Mouse (Mus musculus): ENCODE measurements at regions not wholly inside any gene's neighbourhood (a gene's known extent, or its start where the extent isn't known, plus 50 kb on each side); places are given as distances from the start of the nearest gene placed in this dataset.
A peak's percentile ranks its signal among the peaks of the same experiment; 100 is the strongest.

DNA sequence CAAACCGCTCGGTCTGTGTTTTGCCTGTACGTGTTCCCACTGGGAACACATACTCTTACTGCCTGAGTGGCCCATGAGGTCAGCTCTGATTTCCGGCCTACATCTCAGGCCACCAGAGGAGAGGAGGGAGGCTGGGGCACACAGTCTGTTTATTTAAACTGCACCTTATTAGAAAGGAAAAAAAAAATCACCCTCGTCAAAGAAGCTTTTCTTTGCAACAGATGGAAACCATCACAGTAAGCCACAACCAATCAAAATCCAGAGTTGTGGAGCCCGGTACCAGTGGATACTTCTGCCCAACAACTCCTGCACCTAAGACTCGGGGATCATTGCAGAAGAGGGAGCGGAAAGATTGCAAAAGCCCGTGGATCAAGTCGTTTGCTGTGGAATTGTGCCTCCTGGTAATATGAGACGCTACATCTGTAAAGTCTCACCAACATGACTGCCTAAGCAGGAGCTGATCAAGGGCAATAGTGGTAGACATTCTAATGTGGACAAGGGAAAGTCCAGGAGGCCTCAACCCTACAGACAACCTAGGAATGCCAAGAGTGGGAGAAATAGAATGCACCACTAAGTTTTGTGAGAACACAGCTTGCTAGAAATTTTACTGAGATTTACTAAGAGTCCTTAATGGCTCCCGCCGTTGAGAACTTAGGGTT is 60.5 kb downstream of the Uqcrfs1 start:
- no peak overlapping the region for H3K4me2 ChIP-seq (ENCODE audit: low read depth, low read length)
- H3K27ac ChIP-seq (ENCODE audit: low read length) = no peak overlapping the region
- H3K4me3 ChIP-seq (ENCODE audit: low read length) = no peak overlapping the region
- no peak overlapping the region for H3K9ac ChIP-seq (ENCODE audit: low read length)
- ATAC-seq (ENCODE audit: low read depth) = no peak
- H3K9me3 ChIP-seq (ENCODE audit: control insufficient read depth, low read length) = no peaks in the 10 kb centered on the region
- WGBS = 39% methylated on average over 13 of the region's 13 CpGs
- H3K36me3 ChIP-seq (ENCODE audit: control insufficient read depth, insufficient read depth, low read length) = no peaks in the 10 kb centered on the region
- H3K4me1 ChIP-seq (replicated peaks; ENCODE audit: control insufficient read depth, insufficient read depth, low read length) = peaks cover 2% of the 10 kb centered on the region; the same call in 1 of the 2 replicates
- no peaks in the 10 kb centered on the region for H3K27me3 ChIP-seq (ENCODE audit: control insufficient read depth, insufficient read depth, low read depth, low read length)

DNA sequence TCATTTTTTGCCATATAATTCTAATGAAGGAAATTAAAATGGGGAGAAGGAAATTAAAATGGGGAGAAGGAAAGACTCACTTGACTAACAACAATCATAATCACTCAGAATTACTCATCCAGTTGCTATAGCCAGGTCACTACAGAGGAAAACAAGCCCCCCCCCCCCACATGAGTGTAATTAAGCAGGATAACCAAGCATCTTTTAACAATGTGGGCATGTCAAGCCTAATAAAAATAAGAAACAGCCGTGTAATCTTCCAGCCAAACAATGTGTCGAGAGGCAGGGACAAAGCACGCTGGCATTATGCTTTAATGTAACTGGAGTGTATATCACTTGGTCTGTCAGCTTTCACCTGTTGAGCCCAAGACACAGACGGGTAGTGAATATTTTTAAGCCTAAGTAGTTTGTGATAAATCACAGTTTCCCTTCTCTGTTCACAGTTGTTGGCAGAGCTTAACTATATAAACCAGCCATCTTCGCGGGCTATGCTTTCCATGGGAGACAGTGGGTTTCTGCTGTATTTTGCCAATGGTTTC is 66.0 kb downstream of the Uqcrfs1 start:
- H3K4me1 ChIP-seq (replicated peaks; ENCODE audit: control insufficient read depth, insufficient read depth, low read length) = no peaks in the 10 kb centered on the region
- ATAC-seq (ENCODE audit: low read depth) = no peak
- H3K4me2 ChIP-seq (ENCODE audit: low read depth, low read length) = no peak overlapping the region

DNA sequence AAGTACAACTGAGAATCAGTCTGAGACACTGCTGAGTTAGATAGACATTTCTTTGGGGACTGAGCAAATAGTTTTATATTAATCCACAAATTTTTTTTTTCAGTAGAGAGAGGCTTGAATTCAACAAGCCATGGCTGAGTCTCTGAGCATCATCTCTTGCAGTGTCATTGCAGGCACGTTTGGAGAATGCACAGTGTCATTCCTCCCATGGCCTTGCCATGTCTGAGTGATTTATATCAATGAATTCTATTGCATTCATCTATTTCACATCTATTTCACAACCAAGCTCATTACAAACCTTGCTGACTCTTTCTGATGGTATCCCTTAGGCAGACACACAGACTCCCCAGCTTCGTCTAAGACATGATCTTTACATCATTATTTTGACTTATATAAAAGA is 66.6 kb downstream of the Uqcrfs1 start:
- no peak overlapping the region for H3K4me3 ChIP-seq (ENCODE audit: low read length)
- H3K9ac ChIP-seq (ENCODE audit: low read length) = no peak overlapping the region
- no peaks in the 10 kb centered on the region for H3K9me3 ChIP-seq (ENCODE audit: control insufficient read depth, low read length)
- no peaks in the 10 kb centered on the region for H3K4me1 ChIP-seq (replicated peaks; ENCODE audit: control insufficient read depth, insufficient read depth, low read length)
- H3K27ac ChIP-seq (ENCODE audit: low read length) = no peak overlapping the region
- ATAC-seq (ENCODE audit: low read depth) = no peak
- no peaks in the 10 kb centered on the region for H3K27me3 ChIP-seq (ENCODE audit: control insufficient read depth, insufficient read depth, low read depth, low read length)
- 55% methylated on average over 2 of the region's 2 CpGs for WGBS
- no peak overlapping the region for H3K4me2 ChIP-seq (ENCODE audit: low read depth, low read length)
- H3K36me3 ChIP-seq (ENCODE audit: control insufficient read depth, insufficient read depth, low read length) = no peaks in the 10 kb centered on the region

More for the DNA sequence above, 66.0 kb downstream of the Uqcrfs1 start:
- Histone ChIP-seq H3K36me3 (ENCODE audit: control insufficient read depth, insufficient read depth, low read length) (no peaks in the 10 kb centered on the region), H3K27ac (ENCODE audit: low read length) (no peak overlapping the region), H3K4me3 (ENCODE audit: low read length) (no peak overlapping the region), H3K9me3 (ENCODE audit: control insufficient read depth, low read length) (no peaks in the 10 kb centered on the region), H3K27me3 (ENCODE audit: control insufficient read depth, insufficient read depth, low read depth, low read length) (no peaks in the 10 kb centered on the region), H3K9ac (ENCODE audit: low read length) (no peak overlapping the region)
- WGBS = 57% methylated on average over 6 of the region's 6 CpGs

DNA sequence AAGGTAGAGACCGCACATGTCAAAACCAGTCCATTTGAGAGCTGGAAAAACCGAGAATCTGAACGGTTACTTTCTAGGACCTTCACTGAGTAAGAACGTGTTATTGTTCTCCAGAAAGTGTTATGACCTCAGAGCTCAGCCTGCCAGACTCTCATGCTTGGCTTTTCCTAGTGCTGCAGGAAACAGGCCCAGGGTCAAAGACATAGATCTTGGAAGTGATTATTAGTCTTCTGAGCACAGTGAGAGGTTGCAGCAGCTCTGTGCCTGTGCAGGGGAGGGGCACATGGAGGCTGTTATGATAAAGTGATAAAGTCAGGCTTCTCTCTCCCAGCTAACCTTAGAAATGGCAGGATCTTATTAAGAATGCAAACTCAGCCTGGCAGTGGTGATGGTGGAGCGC is 73.9 kb downstream of the Uqcrfs1 start:
- Histone ChIP-seq H3K27ac (ENCODE audit: low read length) (no peak overlapping the region), H3K4me1 (replicated peaks; ENCODE audit: control insufficient read depth, insufficient read depth, low read length) (no peaks in the 10 kb centered on the region), H3K36me3 (ENCODE audit: control insufficient read depth, insufficient read depth, low read length) (no peaks in the 10 kb centered on the region), H3K9me3 (ENCODE audit: control insufficient read depth, low read length) (no peaks in the 10 kb centered on the region), H3K4me3 (ENCODE audit: low read length) (no peak overlapping the region), H3K9ac (ENCODE audit: low read length) (no peak overlapping the region), H3K27me3 (ENCODE audit: control insufficient read depth, insufficient read depth, low read depth, low read length) (no peaks in the 10 kb centered on the region), H3K4me2 (ENCODE audit: low read depth, low read length) (no peak overlapping the region)
- ATAC-seq (ENCODE audit: low read depth) = no peak
- WGBS = 71% methylated on average over 5 of the region's 5 CpGs

DNA sequence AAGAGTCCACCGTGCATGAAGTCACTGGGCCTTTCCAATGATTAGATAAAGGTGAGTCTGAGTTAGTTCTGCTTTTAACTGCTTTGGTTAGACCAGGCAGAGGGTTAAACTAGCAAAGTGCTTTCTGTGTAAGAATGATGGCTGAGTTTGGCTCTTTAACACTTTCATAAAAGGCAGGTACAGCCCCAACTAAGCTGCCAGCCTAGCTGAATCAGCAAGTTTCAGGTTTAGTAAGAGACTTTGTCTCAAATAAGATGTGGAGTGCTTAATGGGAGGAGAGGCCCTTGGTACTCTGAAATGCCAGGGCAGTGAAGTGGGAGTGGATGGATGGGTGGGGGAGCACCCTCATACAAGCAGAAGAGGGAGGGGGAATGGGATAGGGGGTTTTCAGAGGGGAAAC is 78.1 kb downstream of the Uqcrfs1 start:
- 38% methylated on average over 1 of the region's 1 CpGs for WGBS
- H3K36me3 ChIP-seq (ENCODE audit: control insufficient read depth, insufficient read depth, low read length) = no peaks in the 10 kb centered on the region
- ATAC-seq (ENCODE audit: low read depth) = no peak
- no peak overlapping the region for H3K9ac ChIP-seq (ENCODE audit: low read length)
- no peaks in the 10 kb centered on the region for H3K4me1 ChIP-seq (replicated peaks; ENCODE audit: control insufficient read depth, insufficient read depth, low read length)
- H3K27ac ChIP-seq (ENCODE audit: low read length) = no peak overlapping the region
- no peaks in the 10 kb centered on the region for H3K27me3 ChIP-seq (ENCODE audit: control insufficient read depth, insufficient read depth, low read depth, low read length)
- no peak overlapping the region for H3K4me2 ChIP-seq (ENCODE audit: low read depth, low read length)
- H3K4me3 ChIP-seq (ENCODE audit: low read length) = no peak overlapping the region
- no peaks in the 10 kb centered on the region for H3K9me3 ChIP-seq (ENCODE audit: control insufficient read depth, low read length)

DNA sequence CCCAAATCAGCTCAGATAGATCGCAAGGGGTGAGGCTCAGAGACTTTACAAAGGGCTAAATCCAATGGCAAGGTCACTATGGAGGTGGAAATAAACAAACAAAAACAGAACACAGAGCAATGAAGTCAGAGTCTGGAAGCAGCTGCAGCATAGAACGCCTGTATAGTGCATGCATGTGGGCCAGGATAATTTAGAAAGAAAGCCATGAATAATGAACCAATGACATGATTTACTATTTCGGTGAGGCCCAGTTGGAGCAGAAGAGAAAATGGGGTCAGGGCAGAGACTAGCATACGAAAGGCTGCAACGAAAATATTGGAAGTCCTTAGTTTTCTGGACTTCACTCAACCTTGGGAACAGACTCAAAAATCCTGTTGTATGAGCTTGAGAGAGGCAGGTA is 79.7 kb downstream of the Uqcrfs1 start:
- no peak overlapping the region for H3K27ac ChIP-seq (ENCODE audit: low read length)
- H3K9me3 ChIP-seq (ENCODE audit: control insufficient read depth, low read length) = no peaks in the 10 kb centered on the region
- no peak overlapping the region for H3K4me2 ChIP-seq (ENCODE audit: low read depth, low read length)
- no peaks in the 10 kb centered on the region for H3K4me1 ChIP-seq (replicated peaks; ENCODE audit: control insufficient read depth, insufficient read depth, low read length)
- ATAC-seq (ENCODE audit: low read depth) = no peak
- no peaks in the 10 kb centered on the region for H3K27me3 ChIP-seq (ENCODE audit: control insufficient read depth, insufficient read depth, low read depth, low read length)
- 71% methylated on average over 5 of the region's 5 CpGs for WGBS
- no peak overlapping the region for H3K4me3 ChIP-seq (ENCODE audit: low read length)
- H3K36me3 ChIP-seq (ENCODE audit: control insufficient read depth, insufficient read depth, low read length) = no peaks in the 10 kb centered on the region
- H3K9ac ChIP-seq (ENCODE audit: low read length) = no peak overlapping the region

DNA sequence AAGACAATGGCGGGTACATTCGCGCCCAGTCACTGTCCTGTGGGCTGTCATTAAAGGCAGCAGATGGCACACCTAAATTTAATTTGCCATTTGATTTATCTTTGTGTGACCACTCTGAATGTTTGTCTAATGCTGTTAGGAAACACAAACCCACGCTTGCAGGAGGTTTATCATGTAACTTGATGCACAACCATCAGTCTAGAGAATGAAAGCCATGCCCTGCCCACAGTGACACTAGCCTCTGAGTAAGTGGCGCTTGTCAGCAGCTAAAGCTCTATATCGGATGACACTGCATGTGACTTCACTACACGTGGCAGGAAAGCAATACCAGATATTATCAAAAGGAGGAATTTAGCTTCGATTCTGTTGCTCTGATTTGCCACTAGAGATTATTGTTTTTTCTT is 89.9 kb downstream of the Uqcrfs1 start:
- Histone ChIP-seq H3K4me3 (ENCODE audit: low read length) (no peak overlapping the region), H3K27ac (ENCODE audit: low read length) (no peak overlapping the region), H3K27me3 (ENCODE audit: control insufficient read depth, insufficient read depth, low read depth, low read length) (no peaks in the 10 kb centered on the region), H3K4me2 (ENCODE audit: low read depth, low read length) (no peak overlapping the region), H3K9me3 (ENCODE audit: control insufficient read depth, low read length) (no peaks in the 10 kb centered on the region), H3K36me3 (ENCODE audit: control insufficient read depth, insufficient read depth, low read length) (no peaks in the 10 kb centered on the region), H3K9ac (ENCODE audit: low read length) (no peak overlapping the region), H3K4me1 (replicated peaks; ENCODE audit: control insufficient read depth, insufficient read depth, low read length) (no peaks in the 10 kb centered on the region)
- ATAC-seq (ENCODE audit: low read depth) = no peak
- 71% methylated on average over 8 of the region's 8 CpGs for WGBS

DNA sequence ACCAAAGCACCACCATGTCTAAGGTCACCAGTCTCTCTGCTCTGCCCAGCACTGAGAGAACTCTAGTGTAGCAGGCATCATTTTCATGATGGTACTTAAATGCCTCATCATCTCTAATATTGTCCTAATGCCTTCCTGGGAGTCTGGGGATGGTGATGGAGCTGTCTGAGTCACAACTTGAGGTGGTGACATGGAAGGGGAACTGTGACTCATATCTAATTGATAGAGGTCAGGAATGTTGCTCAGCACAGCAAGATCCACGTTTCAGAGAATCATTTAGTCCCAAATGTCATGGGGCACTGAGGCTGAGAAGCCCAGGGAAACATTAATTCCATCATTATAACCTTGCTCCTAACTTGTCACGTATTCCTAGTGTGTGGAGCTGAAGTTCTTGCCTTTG is 93.0 kb downstream of the Uqcrfs1 start:
- Histone ChIP-seq H3K36me3 (ENCODE audit: control insufficient read depth, insufficient read depth, low read length) (no peaks in the 10 kb centered on the region), H3K9ac (ENCODE audit: low read length) (no peak overlapping the region), H3K4me1 (replicated peaks; ENCODE audit: control insufficient read depth, insufficient read depth, low read length) (no peaks in the 10 kb centered on the region), H3K4me2 (ENCODE audit: low read depth, low read length) (no peak overlapping the region), H3K27me3 (ENCODE audit: control insufficient read depth, insufficient read depth, low read depth, low read length) (no peaks in the 10 kb centered on the region), H3K27ac (ENCODE audit: low read length) (no peak overlapping the region), H3K9me3 (ENCODE audit: control insufficient read depth, low read length) (no peaks in the 10 kb centered on the region), H3K4me3 (ENCODE audit: low read length) (no peak overlapping the region)
- ATAC-seq (ENCODE audit: low read depth) = no peak
- 58% methylated on average over 2 of the region's 2 CpGs for WGBS

DNA sequence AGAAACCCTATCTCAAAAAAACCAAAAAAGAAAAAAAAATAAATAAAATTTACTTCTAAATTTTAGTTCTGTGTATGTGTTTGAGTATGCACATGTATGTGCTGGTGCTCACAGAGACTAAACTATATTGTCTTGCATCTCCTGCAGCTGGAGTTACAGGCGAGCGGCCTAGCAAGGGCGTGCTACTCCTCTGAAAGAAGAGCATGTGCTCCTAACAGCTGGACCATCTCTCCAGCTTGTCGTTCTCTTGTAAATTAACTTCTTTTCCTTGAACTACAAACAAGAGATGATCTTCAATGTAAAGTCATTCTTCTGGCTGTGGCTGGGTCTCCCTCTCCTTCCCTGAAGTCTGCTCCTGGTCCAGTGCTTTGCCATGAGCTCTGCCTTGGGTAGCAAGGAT is 96.3 kb downstream of the Uqcrfs1 start:
- 52% methylated on average over 4 of the region's 4 CpGs for WGBS

More for the DNA sequence above, 96.3 kb downstream of the Uqcrfs1 start:
- Histone ChIP-seq H3K27ac (ENCODE audit: low read length) (no peak overlapping the region), H3K4me2 (ENCODE audit: low read depth, low read length) (no peak overlapping the region), H3K4me3 (ENCODE audit: low read length) (no peak overlapping the region), H3K4me1 (replicated peaks; ENCODE audit: control insufficient read depth, insufficient read depth, low read length) (no peaks in the 10 kb centered on the region), H3K27me3 (ENCODE audit: control insufficient read depth, insufficient read depth, low read depth, low read length) (no peaks in the 10 kb centered on the region), H3K9ac (ENCODE audit: low read length) (no peak overlapping the region), H3K36me3 (ENCODE audit: control insufficient read depth, insufficient read depth, low read length) (no peaks in the 10 kb centered on the region), H3K9me3 (ENCODE audit: control insufficient read depth, low read length) (no peaks in the 10 kb centered on the region)
- ATAC-seq (ENCODE audit: low read depth) = peak; percentile 56; the same call in 1 of the 2 replicates

All from lung, embryonic 16.5 days (tissue).